Mouse (Mus musculus): ENCODE results near the gene Psd. TPM values are rescaled to one million over a fixed set of nuclear protein-coding genes. Genes with fewer than 3 reads are reported as not detected.
A peak's percentile ranks its signal among the peaks of the same experiment; 100 is the strongest.

The Psd gene
- polyA plus RNA-seq, 1 experiment: 1.6 TPM

- no peak for DNase-seq
- Histone ChIP-seq H3K36me3 (ENCODE audit: control insufficient read depth, insufficient read depth, low read length) (no peaks in the 10 kb centered on the region), H3K27ac (ENCODE audit: control insufficient read depth, insufficient read depth, low read length) (no peak overlapping the region; the same call in 1 of the 2 replicates), H3K4me1 (replicated peaks; ENCODE audit: control insufficient read depth, insufficient read depth, low read length) (peaks cover 2% of the 10 kb centered on the region; the same call in 1 of the 2 replicates), H3K27me3 (ENCODE audit: control insufficient read depth, insufficient read depth, low read length) (no peaks in the 10 kb centered on the region), H3K4me3 (ENCODE audit: control insufficient read depth, insufficient read depth, low read length) (no peak overlapping the region)
- WGBS: 74% methylated on average over 11 of the region's 11 CpGs
- no peak for TF ChIP-seq CTCF (IDR thresholded peaks at IDR 0.05; ENCODE audit: borderline replicate concordance, control insufficient read depth, extremely low read depth, insufficient read depth, low read length, poor library complexity)
- TF ChIP-seq POLR2A (IDR thresholded peaks at IDR 0.05; ENCODE audit: control insufficient read depth, extremely low read depth, insufficient read depth, low read length, poor library complexity): no peak
Measured at GRCm38 (mm10) chr19:46363294-46364009, 36.5 kb upstream of the Psd start.

GRCm38 (mm10) chr19:46362104-46362503, 35.1 kb upstream of the Psd start:
- no peaks in the 10 kb centered on the region for H3K27me3 ChIP-seq (ENCODE audit: control insufficient read depth, insufficient read depth, low read length)
- H3K27ac ChIP-seq (ENCODE audit: control insufficient read depth, insufficient read depth, low read length): no peak overlapping the region
- TF ChIP-seq CTCF (IDR thresholded peaks at IDR 0.05; ENCODE audit: borderline replicate concordance, control insufficient read depth, extremely low read depth, insufficient read depth, low read length, poor library complexity) (no peak), POLR2A (IDR thresholded peaks at IDR 0.05; ENCODE audit: control insufficient read depth, extremely low read depth, insufficient read depth, low read length, poor library complexity) (no peak)
- H3K4me3 ChIP-seq (ENCODE audit: control insufficient read depth, insufficient read depth, low read length): no peak overlapping the region
- DNase-seq: no peak
- H3K36me3 ChIP-seq (ENCODE audit: control insufficient read depth, insufficient read depth, low read length): no peaks in the 10 kb centered on the region
- peaks cover 14% of the 10 kb centered on the region for H3K4me1 ChIP-seq (replicated peaks; ENCODE audit: control insufficient read depth, insufficient read depth, low read length)
- WGBS: 93% methylated on average over 8 of the region's 8 CpGs

GRCm38 (mm10) chr19:46358381-46358780, 31.4 kb upstream of the Psd start:
- H3K4me1 ChIP-seq (replicated peaks; ENCODE audit: control insufficient read depth, insufficient read depth, low read length): peaks cover 19% of the 10 kb centered on the region
- WGBS: 45% methylated on average over 4 of the region's 4 CpGs
- no peaks in the 10 kb centered on the region for H3K36me3 ChIP-seq (ENCODE audit: control insufficient read depth, insufficient read depth, low read length)
- no peak overlapping the region for H3K27ac ChIP-seq (ENCODE audit: control insufficient read depth, insufficient read depth, low read length)
- DNase-seq: no peak
- no peak overlapping the region for H3K4me3 ChIP-seq (ENCODE audit: control insufficient read depth, insufficient read depth, low read length)
- no peaks in the 10 kb centered on the region for H3K27me3 ChIP-seq (ENCODE audit: control insufficient read depth, insufficient read depth, low read length)
- no peak for TF ChIP-seq POLR2A (IDR thresholded peaks at IDR 0.05; ENCODE audit: control insufficient read depth, extremely low read depth, insufficient read depth, low read length, poor library complexity)
- no peak for TF ChIP-seq CTCF (IDR thresholded peaks at IDR 0.05; ENCODE audit: borderline replicate concordance, control insufficient read depth, extremely low read depth, insufficient read depth, low read length, poor library complexity)

GRCm38 (mm10) chr19:46357344-46358280, 30.7 kb upstream of the Psd start:
- TF ChIP-seq CTCF (IDR thresholded peaks at IDR 0.05; ENCODE audit: borderline replicate concordance, control insufficient read depth, extremely low read depth, insufficient read depth, low read length, poor library complexity) (no peak), POLR2A (IDR thresholded peaks at IDR 0.05; ENCODE audit: control insufficient read depth, extremely low read depth, insufficient read depth, low read length, poor library complexity) (no peak)
- Histone ChIP-seq H3K4me3 (ENCODE audit: control insufficient read depth, insufficient read depth, low read length) (peak overlapping the region; percentile 44), H3K27me3 (ENCODE audit: control insufficient read depth, insufficient read depth, low read length) (no peaks in the 10 kb centered on the region), H3K4me1 (replicated peaks; ENCODE audit: control insufficient read depth, insufficient read depth, low read length) (peaks cover 19% of the 10 kb centered on the region), H3K27ac (ENCODE audit: control insufficient read depth, insufficient read depth, low read length) (no peak overlapping the region), H3K36me3 (ENCODE audit: control insufficient read depth, insufficient read depth, low read length) (no peaks in the 10 kb centered on the region)
- DNase-seq: peak; percentile 24
- 1% methylated on average over 25 of the region's 25 CpGs for WGBS

- Histone ChIP-seq H3K27me3 (ENCODE audit: control insufficient read depth, insufficient read depth, low read length) (no peaks in the 10 kb centered on the region), H3K36me3 (ENCODE audit: control insufficient read depth, insufficient read depth, low read length) (no peaks in the 10 kb centered on the region), H3K27ac (ENCODE audit: control insufficient read depth, insufficient read depth, low read length) (no peak overlapping the region), H3K4me1 (replicated peaks; ENCODE audit: control insufficient read depth, insufficient read depth, low read length) (peaks cover 19% of the 10 kb centered on the region), H3K4me3 (ENCODE audit: control insufficient read depth, insufficient read depth, low read length) (peak overlapping the region; percentile 44)
- peak; percentile 86 for DNase-seq
- 1% methylated on average over 29 of the region's 29 CpGs for WGBS
- TF ChIP-seq CTCF (IDR thresholded peaks at IDR 0.05; ENCODE audit: borderline replicate concordance, control insufficient read depth, extremely low read depth, insufficient read depth, low read length, poor library complexity): no peak
- 0 out of 2 replicates have a peak, but pooled peaks have one; percentile 23 for TF ChIP-seq POLR2A (IDR thresholded peaks at IDR 0.05; ENCODE audit: control insufficient read depth, extremely low read depth, insufficient read depth, low read length, poor library complexity)
Measured at GRCm38 (mm10) chr19:46356701-46357138, 29.8 kb upstream of the Psd start.
